Mouse (Mus musculus) lung, adult 2 months (tissue): ENCODE measurements around the gene Ccdc90b.

Experiments
- CTCF ChIP-seq: fragments of 200-500 bp; IDR thresholded peaks from 2 replicates; pipeline ENCODE4 v1.5.1; 2011; ENCODE audit warnings: mild to moderate bottlenecking, low read length, control low read depth; ENCODE audit not compliant: insufficient read depth
- POLR2A ChIP-seq: fragments of 200-500 bp; IDR thresholded peaks from 2 replicates; pipeline ENCODE4 v1.6.1; 2011; ENCODE audit warnings: low read depth, mild to moderate bottlenecking, control low read depth, low read length, borderline replicate concordance; ENCODE audit errors: extremely low read depth

DNA sequence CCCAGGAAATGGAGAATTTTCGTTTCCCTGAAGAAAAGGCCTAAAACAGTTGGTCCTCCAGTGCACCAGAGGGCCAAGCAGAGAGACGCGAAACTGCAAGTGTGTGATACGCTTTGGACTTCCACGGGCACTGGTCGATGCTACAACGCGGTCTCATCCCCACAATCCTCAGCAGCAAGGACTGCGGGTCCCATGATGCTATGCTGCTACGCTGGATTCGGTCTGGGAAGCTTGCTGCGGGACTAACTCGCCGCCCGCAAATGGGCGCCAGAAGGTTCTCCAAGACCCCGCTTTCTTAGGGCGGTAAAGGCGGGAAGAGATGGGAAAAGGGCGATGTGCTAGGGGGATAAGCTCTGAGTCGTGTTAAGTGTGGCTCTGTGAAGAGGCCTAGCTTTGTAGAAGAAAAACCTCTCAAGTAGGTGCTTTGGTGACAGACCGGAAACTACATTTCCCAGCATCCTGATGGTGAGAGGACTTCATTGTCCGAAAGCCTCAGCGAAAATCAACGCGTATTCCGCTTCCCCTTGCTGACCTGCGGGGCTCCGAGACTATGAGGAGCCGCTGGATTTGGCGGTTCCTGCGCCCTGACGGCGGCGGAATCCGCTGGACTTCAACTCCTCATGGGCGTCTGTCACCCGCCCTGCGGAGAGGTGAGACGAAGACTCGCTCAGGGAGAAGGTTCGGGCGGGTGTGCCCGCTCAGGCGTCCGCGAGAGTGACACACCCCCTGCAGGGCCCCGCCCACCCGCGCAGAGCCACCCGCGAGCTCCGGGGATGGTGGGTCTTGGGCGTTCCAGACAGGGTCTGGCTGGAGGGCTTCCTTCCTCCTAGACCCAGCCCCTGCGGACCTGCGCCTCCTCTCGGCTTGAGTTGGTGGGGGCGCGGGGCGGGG is at the start of gene Ccdc90b:
- peak; percentile 62 for TF ChIP-seq CTCF
- TF ChIP-seq POLR2A = peak; percentile 86; the same call in 1 of the 2 replicates
